Mouse (Mus musculus) embryo, embryonic 9.5 days (tissue): ENCODE data around the gene Tex2.
"Not testable (repeated sequence)": the region's sequence is repeated elsewhere in the genome, so short reads cannot be mapped to it uniquely, and the experiment has no call there.

Source experiments
- DNase-seq: peaks from one replicate; pipeline ENCODE4 v3.0.0-alpha.2; 2017; ENCODE audit errors: extremely low spot score

Gene Tex2

GRCm38 (mm10) chr11:106622056-106622455 is 8.8 kb upstream of the Tex2 start:
- DNase-seq: no peak

DNA sequence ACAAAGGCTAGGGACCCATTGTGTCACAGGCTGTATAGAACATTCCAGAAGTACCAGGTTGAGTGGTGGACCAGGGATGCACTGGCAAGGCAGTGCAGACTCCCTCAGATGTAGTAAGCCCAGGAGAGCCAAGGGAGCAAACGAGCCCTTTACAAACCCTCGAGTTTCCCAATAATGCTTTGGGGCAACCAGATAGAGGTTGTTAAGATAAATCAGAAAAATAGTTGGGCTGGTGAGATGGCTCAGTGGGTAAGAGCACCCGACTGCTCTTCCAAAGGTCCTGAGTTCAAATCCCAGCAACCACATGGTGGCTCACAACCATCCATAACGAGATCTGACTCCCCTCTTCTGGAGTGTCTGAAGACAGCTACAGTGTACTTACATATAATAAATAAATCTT is 5.5 kb upstream of the Tex2 start:
- DNase-seq: not testable (repeated sequence)

- no peak for DNase-seq
Observed at GRCm38 (mm10) chr11:106617821-106618580, 4.8 kb upstream of the Tex2 start.

DNA sequence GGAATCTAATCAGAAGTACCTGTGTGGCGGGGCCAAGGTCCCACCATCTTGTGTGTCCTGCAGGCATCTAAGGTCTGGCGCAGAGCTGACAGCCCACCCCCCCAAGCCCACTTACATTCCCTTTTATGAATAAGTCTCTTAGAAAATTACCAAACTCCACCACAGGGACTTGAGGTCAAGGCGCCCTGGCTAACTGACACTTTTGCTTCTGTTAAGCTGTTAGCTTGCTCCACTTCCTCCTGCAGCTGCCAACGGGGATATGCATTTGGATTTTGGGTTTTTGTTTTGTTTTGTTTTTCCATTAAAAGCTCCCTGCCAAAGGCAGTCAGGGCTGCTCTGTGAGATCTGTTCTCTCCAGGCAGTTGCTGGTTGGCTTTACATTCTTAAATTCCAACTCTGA is 2.3 kb upstream of the Tex2 start:
- no peak for DNase-seq

DNA sequence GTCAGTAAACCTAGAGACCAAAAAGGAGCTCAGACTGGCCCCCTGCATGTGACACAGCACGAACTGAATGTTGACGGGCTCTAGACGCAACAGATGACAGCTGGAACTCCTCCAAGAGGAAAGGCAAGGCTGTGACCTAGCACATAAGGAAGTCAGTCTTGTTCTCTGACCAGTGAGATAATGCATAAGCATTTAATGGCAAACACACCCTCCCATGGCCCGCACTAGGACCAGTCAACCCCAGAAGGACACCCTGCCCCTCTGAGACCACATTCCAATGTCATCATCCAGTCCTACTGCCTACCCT is 1.1 kb upstream of the Tex2 start:
- no peak for DNase-seq

DNA sequence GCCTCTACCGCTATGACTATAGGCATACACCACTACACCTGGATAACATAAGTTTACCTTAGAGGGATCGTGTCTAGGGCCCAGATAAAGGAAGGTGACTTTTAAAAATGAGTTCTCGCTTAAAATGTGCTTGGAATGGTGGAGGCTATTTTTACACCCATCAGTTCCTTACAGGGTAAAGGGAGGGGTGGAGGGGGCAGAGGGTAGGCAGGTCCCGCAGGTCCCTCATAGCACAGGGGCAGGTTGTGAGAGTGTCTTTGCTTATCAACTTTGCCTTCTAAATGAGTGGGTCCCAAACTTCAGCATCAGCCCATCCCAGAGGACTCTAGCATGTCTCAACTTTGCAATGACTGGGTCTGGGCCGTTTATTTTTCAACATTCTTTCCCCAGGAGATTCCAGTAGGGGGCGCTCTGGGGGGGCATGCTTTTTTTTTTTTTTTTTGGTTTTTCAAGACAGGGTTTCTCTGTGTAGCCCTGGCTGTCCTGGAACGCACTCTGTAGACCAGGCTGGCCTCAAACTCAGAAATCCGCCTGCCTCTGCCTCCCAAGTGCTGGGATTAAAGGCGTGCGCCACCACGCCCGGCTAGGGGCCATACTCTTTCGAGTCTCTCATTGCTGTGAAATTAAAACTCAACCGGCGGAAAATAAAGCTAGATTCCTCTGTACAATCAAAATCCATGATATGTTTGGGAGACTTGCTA is 565 bp upstream of the Tex2 start:
- DNase-seq: no peak

DNA sequence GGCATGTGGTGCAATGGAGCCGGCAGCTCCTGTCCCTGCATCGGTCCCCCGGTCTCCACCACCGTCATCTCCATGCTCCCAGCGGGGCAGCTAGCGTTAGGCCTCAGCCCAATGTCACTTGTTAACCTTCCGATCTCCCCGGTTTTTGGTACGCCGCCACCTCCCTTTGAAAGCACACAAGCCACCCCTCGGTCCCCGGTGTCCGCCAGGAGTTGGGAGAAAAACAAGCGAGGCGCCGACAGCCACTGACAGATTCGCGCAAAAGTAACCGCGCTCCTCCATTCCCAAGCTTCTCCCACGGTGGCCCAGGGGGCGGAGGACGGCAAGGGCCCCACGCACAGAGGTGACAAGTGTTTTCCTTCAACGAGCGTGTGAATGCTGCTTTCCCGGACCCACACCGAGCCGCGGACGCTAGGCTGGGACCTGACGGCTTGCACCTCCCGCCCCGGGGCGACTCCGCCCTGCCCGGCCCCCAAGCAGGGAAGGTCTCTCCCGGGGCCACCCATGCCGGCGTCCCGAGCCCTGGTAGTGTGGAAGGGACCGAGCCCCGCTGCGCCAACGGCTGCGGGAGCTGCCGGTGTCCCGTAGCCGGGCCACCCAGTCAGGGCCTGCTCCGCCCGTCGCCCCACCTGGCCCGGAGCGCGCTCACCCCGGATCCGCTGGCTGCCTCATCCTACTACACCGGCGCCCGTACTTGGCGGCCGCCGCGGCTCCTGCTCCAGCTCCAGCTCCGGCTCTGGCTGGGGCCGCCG is 838 bp downstream of the Tex2 start:
- peak; percentile 54 for DNase-seq

DNA sequence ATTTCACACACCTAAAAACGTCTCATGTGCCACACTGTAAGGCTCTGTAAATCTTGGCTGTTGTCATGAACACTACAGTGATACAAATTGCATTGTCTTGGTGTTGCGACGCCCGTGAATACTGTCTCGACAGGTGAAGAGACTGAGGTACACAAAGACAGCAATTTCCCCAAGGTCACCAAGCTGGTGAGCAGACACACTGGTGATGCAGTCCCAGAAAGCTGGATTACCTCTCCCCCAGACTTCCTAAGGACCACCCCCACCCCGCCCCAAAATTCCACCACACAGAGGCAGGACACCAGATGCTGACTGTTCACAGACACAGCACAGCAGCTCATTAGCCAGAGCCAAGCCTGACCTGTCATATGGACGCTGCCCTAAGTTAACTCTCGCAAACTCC is 3.5 kb downstream of the Tex2 start:
- no peak for DNase-seq

DNA sequence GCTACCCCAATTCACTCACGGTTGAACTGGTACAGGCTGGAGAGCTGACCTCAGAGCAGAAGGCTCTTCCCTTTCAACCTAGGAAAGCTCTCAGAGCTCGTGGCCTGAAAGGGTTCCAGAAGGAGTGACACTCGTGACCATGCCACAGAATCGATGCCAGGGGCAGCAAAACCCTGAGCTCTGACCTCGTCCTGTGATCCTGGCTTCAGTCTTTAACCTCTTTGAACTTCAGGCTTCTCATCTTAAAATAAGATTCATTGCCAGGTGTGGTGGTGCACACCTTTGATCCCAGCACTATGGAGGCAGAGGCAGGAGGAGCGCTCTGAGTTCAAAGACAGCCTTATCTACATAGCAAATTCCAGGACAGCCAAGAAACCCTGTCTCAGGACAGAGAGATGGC is 5.9 kb downstream of the Tex2 start:
- no peak for DNase-seq

DNA sequence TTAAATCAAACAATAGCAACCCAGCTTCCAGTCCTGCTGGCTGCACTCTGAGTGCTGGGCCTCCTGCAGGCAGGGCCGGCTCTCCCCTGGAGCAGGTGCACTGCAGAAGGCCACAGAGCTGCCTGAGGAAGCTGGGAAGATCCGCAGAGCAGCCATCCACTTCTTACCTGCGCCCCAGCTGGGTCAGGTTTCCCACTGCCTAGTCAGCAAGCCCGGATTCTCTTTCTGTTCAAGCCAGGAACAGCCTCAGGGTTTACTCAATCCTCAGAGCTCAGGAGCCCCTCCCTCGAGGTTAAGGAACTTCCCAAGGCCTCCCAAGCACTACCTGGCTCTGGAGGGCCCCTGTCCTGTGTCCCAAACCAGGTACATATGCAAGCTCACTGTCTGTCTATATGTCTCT is 7.2 kb downstream of the Tex2 start:
- DNase-seq: no peak

- DNase-seq: no peak
Observed at GRCm38 (mm10) chr11:106603230-106603629, 10.0 kb downstream of the Tex2 start.

GRCm38 (mm10) chr11:106600124-106600523 is 13.1 kb downstream of the Tex2 start:
- no peak for DNase-seq

- no peak for DNase-seq
Observed at GRCm38 (mm10) chr11:106599345-106599744, 13.9 kb downstream of the Tex2 start.

DNA sequence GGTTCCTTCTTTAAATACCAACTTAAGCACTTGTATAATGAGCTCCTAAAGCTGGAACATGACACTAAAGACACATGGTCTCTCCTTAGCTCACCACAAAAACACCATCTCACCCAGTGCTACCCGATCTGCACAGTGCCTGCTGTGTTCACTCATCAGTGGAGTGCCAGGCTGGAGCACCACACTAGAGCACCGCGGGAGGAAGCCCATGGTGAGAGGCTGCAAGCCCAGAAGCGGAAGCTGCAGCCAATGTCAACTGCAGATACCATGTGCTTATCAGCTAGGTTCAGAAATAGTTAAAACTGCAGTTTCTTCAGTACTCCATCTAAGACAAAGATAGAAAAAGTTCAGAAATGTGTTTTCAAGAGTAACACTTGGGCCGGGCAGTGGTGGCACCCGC is 14.9 kb downstream of the Tex2 start:
- DNase-seq: no peak

GRCm38 (mm10) chr11:106597737-106598330 is 15.4 kb downstream of the Tex2 start:
- no peak for DNase-seq

DNA sequence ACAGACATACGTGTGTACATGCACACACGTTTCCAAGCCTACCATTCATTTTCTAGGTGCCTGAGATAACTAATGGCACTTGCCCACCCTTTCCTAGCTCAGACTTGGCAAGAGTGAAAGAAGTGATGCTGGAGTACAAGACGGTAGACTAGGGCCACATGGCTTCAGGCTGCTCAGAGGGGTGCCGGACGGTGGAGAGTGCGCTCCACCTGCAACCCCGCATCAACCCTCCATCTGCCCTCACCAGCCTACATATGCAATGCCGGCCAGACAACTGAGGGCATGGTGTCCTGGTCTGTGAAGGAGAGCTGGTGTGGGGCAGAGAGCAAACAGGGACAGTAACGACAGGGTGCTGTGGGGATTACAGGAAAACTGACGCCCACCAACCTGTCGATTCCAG is 22.0 kb downstream of the Tex2 start:
- DNase-seq: no peak

DNA sequence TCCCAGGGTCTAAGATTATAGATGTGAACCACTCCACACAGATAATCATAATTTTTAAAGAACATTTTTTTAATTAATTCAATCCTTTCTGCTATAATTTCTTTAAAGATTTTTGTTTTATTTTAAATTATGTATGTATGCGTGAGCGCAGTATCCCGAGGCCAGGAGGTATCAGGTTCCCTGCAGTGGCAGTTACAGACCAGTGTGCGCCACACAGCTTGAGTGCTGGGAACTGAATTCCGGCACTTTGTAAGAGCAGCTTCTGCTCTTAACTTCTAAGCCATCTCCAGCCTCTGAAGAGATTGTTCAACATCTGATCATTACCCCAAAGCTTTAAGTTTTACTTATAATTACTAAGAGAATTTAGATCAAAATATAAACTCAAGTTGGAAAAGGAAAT is 23.1 kb downstream of the Tex2 start:
- no peak for DNase-seq

GRCm38 (mm10) chr11:106588781-106589180 is 24.4 kb downstream of the Tex2 start:
- DNase-seq: no peak

DNA sequence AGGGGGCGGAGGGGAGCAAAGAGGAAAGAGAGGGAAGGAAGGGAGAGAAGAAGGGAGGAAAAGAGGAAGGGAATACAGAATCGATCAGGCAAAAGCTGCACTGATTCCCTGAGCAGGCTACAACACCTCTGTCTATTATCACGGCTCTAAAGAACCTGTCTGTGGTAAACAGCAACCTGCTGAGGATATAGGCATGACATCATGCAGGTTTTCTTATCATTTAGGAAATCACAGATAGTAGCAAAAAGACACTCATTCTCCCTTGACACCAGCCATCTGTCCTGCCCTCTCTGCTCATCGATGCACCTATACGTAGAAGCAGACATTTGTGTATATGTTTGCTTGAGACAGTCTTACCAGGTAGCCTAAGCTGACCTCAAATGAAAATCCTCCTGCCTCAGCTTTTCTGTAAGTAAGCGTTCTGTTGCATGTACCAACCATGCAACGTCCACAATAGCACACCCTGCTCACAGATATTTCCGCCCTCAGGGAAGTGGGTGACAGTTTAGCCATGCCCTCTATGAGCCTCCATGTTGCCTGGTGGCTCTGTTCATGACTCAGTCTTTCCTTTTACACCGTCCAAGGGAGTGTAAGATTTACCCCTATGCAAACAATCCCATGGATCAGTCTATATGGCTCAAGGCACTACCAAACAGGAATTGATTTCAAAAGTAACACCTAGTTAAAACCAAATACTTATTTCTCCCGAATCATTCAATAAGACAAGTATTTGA is 25.3 kb downstream of the Tex2 start:
- DNase-seq: no peak

DNA sequence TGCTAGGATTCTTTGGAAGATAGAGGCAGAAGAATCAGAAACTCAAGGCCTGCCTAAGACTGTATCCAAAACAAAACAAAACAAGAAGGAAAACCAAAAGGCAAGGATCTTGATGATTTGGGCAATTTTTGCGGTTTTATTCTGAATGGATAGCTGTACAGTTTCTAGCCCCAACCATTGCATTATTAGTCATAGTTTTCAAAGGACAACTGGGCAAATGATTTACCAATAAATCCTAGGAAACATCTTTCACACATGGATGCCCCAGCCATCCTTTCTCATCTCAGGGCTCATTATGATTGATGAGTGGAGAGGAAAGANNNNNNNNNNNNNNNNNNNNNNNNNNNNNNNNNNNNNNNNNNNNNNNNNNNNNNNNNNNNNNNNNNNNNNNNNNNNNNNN is 29.4 kb downstream of the Tex2 start:
- DNase-seq: no peak

- DNase-seq: no peak
Observed at GRCm38 (mm10) chr11:106581357-106581756, 31.9 kb downstream of the Tex2 start.

GRCm38 (mm10) chr11:106580468-106580867 is 32.8 kb downstream of the Tex2 start:
- DNase-seq: no peak
